Mouse (Mus musculus): Measurements from ENCODE around the gene Exoc3l.
A peak's percentile ranks its signal among the peaks of the same experiment; 100 is the strongest.

The Exoc3l gene

DNA sequence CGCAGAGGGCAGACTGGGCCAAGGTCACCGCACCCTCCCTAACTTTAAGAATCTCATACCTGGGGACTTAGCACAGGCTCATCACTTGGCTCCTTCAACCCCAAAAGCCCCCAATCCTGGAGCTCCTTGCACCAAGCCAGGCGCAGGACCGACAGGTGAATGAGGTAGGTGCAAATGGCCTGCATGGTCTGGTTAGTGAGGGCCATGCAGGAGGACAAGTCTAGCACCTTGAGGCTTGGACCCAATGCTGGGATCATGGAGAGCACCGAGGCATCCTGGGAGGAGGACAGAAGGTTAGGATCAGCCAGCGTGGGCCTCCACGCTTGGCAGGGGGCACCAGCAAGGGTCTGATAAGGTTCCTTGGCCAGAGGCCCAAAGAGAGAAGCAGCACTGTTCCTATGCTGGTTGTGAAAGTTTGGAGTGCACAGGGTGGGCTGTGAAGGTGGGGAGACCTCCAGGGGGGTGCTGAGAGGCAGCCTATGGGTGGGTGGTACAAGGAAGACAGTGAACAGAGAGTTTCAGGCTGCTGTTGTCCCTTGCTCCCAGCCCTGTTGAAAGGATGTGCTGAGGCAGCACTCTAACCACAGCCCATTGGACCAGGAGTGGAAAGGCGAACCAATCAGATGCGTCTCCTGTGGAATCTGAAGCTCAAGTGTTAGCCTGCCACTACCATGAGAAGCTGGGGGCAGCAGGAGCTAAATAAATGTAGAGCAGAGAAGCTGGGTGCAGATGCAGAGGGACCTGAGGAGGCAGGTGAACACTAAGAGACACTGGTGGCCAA is 17.9 kb upstream of the Exoc3l start:
- DNase-seq (ENCODE audit: low read depth, low spot score) = no peak

- no peak for DNase-seq (ENCODE audit: low read depth, low spot score)
Observed at GRCm38 (mm10) chr8:105312891-105313481, 17.1 kb upstream of the Exoc3l start.

DNA sequence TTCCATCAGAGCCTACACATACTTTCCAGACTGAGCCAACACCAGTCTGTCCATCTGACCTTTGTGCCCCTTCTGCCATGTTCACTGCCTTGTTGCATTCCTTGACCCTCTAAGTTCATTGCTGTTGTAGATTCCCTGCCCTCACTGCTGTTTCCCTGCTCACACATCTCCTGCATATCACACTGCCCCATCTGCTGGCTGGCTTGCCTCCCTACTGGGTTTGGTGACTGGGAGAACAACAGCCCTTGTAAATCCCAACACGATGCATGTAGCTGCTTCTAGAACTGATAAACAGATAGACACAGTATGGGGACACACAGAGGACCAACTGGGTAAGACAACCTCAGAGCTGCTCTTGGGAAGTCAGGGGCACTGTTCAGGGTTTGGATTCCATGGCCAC is 15.8 kb upstream of the Exoc3l start:
- no peak for DNase-seq (ENCODE audit: low read depth, low spot score)

GRCm38 (mm10) chr8:105310118-105310517 is 14.2 kb upstream of the Exoc3l start:
- DNase-seq (ENCODE audit: low read depth, low spot score) = no peak

GRCm38 (mm10) chr8:105309142-105309847 is 13.4 kb upstream of the Exoc3l start:
- DNase-seq (ENCODE audit: low read depth, low spot score) = no peak

- no peak for DNase-seq (ENCODE audit: low read depth, low spot score)
Observed at GRCm38 (mm10) chr8:105308428-105308827, 12.5 kb upstream of the Exoc3l start.

- no peak for DNase-seq (ENCODE audit: low read depth, low spot score)
Observed at GRCm38 (mm10) chr8:105307670-105308069, 11.8 kb upstream of the Exoc3l start.

DNA sequence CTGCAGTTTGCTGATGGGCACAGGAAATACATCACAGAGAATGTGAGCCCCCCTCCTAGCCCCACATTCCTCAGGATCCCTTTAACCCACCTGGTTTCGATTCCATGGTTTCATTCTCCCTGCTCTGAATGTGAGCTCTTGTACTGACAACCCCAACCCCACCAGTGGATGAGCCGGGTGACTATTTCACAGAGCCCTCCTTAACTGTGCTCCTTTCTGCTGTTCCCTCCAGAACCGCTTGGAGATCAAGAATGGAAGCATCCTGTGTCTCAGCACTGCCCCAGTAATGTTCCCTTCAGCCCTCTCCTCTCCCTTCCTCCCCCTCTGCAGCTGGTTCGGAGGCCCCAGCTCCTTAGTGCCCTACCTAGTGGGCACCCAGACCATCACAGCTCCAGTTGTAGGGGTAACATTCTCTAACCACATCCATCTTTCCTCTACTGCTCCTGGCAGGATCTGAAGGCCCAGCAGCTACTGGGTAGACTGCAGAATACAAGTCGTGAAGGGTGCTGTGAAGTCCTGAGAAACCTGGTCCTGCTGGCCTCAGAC is 10.3 kb upstream of the Exoc3l start:
- DNase-seq (ENCODE audit: low read depth, low spot score) = peak; percentile 47

GRCm38 (mm10) chr8:105305211-105306145 is 9.6 kb upstream of the Exoc3l start, which contains the start of gene Elmo3:
Elmo3 (plus strand) TSS chr8:105305601.
- peak; percentile 62 for DNase-seq (ENCODE audit: low read depth, low spot score)

GRCm38 (mm10) chr8:105304325-105305210 is 8.7 kb upstream of the Exoc3l start:
- no peak for DNase-seq (ENCODE audit: low read depth, low spot score)

DNA sequence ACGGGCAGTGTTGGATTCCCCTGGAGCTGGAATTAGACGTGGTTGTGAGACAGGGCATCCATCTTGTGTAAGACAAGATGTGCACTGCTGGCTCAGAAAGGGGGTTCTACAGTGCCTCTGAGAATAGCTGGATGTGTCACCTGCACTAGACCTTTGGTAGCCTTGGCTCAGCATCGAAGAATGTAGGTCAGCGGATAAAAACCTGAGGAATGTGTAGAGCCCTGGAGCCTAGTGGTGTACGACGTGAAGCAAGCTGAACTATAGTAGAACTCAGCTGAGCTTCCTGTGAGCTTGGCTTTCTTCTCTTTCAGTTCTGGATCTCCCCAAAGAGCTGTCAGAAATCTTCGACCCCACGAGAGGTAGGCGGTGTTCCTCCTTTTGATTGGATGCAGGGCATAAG is 8.0 kb upstream of the Exoc3l start:
- DNase-seq (ENCODE audit: low read depth, low spot score) = no peak

DNA sequence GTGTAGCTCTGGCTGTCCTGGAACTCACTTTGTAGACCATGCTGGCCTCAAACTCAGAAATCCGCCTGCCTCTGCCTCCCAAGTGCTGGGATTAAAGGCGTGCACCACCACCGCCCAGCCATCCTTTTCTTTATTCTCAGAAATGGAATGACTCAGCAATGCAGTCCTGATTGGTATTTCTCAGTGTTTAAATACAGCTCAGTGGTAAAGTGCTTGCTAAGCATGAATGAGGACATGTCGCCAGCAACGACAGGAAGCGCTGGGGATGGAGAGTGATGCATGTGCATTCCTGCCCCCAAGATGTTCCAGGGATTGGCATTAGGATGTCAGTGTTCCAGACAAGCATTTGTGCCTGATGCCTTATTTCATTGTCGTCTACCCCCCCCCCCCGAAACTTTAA is 7.5 kb upstream of the Exoc3l start:
- no peak for DNase-seq (ENCODE audit: low read depth, low spot score)

DNA sequence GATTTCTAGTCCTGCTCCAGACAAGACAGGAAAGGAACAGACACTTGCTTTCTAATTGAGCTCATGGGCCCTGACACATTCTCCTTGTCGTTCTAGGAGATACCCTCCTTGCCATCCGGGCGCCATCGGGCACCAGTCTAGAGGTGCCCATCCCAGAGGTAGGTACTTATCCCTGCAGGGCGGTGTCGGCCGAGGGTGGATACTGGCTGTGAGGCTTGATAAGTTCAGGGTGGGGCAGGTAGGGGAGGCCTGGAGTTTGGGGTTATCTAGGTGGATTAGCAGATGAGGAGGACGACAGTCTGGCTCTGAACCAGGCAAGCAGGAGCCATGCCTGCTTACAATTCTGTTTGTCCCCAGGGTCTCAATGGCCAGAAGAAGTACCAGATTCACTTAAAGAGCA is 4.1 kb upstream of the Exoc3l start:
- DNase-seq (ENCODE audit: low read depth, low spot score) = no peak

- DNase-seq (ENCODE audit: low read depth, low spot score) = no peak
Observed at GRCm38 (mm10) chr8:105298351-105299252, 2.7 kb upstream of the Exoc3l start.

DNA sequence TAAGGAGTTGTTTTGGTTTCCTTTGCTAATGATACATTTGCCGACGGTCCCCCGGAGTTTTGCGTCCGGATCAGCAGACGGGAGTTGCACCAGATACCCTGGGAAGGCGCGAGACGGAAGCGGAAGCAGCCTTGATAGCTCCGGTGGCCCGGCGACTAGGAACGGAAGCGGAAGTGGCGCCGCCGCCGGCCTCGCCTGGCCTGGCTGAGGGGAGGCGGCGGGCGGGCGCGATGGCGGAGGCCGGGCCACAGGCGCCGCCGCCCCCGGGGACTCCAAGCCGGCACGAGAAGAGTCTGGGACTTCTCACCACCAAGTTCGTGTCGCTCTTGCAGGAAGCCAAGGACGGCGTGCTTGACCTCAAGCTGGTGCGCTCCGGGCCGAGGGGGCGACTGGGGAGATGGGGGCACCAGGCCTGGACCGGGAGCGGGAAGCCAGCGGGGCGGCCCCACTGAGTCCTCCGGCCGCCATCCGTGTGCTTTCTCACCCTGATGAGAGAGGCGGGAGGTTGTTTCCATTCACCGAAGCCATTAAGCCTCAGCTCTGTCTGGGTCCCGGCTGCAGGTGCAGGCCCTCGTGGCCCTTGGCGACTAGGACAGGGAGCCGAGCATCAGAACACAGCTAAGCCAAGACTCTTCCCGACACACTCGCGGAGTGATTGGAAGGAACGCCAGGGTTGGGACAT is 1.8 kb upstream of the Exoc3l start, which contains the start of gene E2f4:
Gene E2f4 (plus strand): TSS at position 153 of the 682 bp plus-strand sequence.
- DNase-seq (ENCODE audit: low read depth, low spot score) = peak; percentile 90

DNA sequence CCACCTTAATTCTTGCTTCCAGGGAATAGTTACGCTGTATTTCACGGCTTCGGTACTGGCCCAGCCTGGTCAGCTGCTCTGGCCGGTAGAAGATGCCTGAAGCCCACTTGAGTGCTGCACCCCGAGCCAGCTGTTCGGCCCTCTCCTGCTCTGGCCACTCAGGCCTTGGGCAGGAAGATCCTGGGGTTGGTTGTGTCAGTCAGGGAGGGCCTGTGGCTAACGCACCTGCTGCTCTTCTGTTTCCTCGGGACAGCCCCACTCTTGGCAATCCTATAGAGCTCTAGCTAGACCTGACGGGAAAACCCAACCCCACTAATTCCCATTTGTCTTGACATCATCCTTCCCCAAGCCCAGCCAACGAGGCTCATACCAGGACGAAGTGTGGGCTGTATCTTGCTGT is 645 bp downstream of the Exoc3l start:
- DNase-seq (ENCODE audit: low read depth, low spot score) = no peak

GRCm38 (mm10) chr8:105294776-105295175 is 1.1 kb downstream of the Exoc3l start:
- DNase-seq (ENCODE audit: low read depth, low spot score) = no peak

DNA sequence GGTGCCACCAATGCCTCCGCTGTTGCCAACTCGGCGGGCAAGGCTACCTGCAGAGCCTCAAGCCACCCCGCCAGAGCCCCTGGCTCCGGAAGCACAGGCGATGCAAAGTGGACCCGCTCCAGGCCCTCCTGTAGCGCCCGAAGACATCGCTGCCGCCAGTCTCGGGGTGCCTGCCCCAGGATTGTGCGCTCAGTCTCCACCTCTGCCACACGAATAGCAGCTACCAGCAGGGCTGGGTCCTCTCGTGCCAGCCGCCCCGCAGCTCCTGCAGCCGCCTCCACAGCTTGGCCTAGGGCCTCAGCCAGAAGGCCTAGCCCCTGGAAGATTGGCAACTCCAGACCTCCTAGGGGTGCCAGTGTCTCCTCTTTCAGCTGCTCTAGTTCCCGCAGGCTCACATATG is 2.5 kb downstream of the Exoc3l start:
- no peak for DNase-seq (ENCODE audit: low read depth, low spot score)

DNA sequence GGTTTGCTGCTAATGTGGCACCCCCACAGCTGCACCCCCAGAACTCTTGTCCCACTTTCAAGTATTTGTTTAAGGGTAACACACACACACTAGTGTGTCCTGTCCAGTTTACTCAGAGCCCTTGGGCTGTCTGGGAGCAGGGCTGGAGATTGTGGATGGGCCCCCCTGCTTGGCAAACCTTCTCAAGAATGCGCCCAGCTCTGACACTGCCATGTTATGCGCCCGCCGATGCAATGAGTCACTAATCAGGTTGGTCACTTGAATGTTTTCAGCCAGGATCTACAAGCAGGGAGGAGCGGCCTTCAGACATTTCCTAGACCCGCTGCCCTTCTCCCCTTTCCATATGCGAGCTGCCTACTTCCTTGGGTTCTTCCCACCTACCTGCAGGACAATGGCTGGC is 3.4 kb downstream of the Exoc3l start:
- no peak for DNase-seq (ENCODE audit: low read depth, low spot score)
